Mouse (Mus musculus) right cerebral cortex, postnatal 14 days (tissue): Measurements from ENCODE around the gene Ccdc154.
A peak's percentile ranks its signal among the peaks of the same experiment; 100 is the strongest.
"Not testable (repeated sequence)": the region's sequence is repeated elsewhere in the genome, so short reads cannot be mapped to it uniquely, and the experiment has no call there.

Source experiments
- DNase-seq: peaks from one replicate; pipeline ENCODE4 v3.0.0; 2022

Gene Ccdc154

DNA sequence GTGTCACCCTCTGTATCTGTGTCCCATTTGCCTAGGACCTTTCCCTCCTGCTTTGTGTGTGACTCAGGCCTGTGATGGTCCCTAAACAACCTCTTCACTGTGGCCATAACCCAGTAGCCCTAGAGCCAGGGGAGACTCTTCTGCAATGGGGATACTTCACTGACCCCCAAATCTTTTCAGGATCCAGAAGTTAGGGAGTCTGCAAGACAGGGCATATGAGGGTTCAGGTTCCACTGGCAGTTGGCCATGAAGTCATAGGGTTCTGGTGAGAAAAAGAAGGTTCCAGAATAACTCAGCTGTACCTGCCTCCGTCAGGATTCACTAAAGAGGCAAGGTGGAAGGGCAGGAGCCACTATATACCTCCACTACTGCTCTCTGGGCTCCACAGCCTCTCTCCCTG is at the start of gene Ccdc154:
TSS of gene Ccdc154 (plus strand) at position 301 of the 400 bp plus-strand sequence.
- no peak for DNase-seq

DNA sequence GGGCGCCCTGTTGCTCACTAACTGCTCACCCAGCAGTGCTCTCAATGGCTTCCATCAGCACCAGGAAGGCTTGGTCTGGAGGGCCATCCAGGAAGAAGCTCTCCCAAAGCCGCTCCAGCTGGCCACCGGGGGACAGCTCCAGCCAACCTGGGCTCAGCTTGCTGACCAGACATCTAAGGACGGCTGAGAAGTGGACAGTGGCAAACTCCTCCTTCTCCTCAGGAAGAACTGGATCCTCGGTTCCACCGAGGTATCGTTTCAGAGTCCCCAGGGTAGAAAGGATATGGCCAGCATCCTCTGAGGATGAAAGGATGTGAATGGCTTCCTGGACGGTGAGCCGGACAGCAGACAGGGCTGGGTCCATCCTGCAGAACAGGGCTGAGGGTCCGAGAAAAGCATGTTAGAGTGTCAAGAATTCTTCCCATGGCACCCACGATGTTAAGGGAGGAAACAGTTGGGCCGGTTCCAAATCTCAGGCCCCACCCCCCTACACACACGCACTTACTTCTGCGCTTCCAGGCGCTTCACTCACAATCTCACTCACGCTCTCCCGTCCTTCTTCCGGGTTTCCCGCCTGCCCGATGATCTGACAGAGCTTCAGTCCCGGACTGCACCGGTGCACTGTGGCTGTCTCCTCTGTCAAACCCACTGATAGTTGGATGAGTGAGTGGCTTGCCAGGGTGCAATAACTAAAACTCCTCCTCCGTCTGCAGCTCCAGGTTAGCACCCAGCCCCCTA is 47.2 kb upstream of the Ccdc154 start:
- DNase-seq, result no peak

GRCm38 (mm10) chr17:25115664-25116432 is 46.4 kb upstream of the Ccdc154 start, which contains the start of gene Telo2:
TSS of gene Telo2 (minus strand) at chr17:25115967.
- DNase-seq, result peak; percentile 91

- no peak for DNase-seq
Measured at GRCm38 (mm10) chr17:25117263-25117662, 45.0 kb upstream of the Ccdc154 start.

- DNase-seq, result no peak
Measured at GRCm38 (mm10) chr17:25120406-25120805, 41.9 kb upstream of the Ccdc154 start, which contains the start of gene Ptx4. TSS of gene Ptx4 (plus strand) at chr17:25120760.

DNA sequence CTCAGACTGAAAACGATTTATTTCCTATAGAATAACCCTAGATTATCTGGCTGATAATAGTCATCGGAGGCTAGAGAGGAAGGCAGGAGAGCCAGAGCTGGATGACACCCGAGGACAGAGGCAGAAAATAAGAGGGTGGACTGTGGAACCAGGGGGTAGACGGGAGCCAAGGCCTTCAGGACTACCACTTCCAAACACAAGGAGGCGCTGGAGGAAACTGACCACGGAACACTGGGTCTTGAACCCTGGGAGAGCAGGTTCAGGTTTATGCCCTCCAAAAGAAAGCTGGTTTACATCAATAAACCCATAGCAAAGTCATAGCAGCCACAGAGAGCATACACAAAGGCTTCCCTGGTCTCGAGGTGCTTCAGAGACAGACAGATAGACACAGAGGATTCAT is 38.3 kb upstream of the Ccdc154 start:
- no peak for DNase-seq

GRCm38 (mm10) chr17:25125442-25126060 is 36.7 kb upstream of the Ccdc154 start:
- not testable (repeated sequence) for DNase-seq

GRCm38 (mm10) chr17:25127079-25127478 is 35.2 kb upstream of the Ccdc154 start:
- DNase-seq, result no peak

GRCm38 (mm10) chr17:25127681-25128080 is 34.6 kb upstream of the Ccdc154 start:
- DNase-seq, result no peak

DNA sequence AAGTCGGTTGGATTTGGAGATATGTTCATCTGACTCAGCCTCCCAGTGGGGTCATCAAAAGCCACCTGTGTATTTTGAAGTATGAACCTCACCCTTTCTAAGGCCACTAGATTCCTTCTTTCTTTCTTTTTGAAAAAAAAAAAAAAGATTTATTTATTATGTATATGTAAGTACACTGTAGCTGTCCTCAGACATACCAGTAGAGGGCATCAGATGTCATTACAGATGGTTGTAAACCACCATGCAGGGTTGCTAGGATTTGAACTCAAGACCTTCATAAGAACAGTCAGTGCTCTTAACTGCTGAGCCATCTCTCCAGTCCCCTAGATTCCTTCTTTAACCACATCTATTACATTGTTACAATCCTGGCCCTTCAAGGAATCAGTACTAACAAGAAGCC is 32.2 kb upstream of the Ccdc154 start:
- no peak for DNase-seq

DNA sequence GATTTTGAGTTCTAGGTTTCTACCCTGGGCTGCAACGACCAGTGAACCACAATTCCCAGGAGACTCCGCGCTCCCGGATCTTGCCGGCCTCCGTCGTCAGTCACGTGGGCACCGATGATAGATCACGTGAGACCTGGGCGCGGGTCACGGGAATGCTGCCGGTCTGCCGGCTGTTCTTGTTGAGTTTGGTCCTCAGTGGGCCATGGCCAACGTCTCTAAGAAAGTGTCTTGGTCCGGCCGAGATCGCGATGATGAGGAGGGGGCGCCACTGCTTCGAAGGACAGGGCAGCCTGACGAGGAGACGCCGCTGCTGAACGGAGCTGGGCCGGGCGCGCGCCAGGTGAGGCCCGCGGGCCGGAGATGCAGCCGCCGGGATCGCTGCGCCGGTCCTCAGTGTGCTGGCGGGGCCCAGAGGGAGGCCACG is 29.0 kb upstream of the Ccdc154 start, which contains the start of gene Clcn7:
TSS of gene Clcn7 (plus strand) at position 117 of the 424 bp plus-strand sequence.
- DNase-seq, result peak; percentile 96

- no peak for DNase-seq
Measured at GRCm38 (mm10) chr17:25135622-25136021, 26.6 kb upstream of the Ccdc154 start.

- no peak for DNase-seq
Measured at GRCm38 (mm10) chr17:25138803-25139202, 23.5 kb upstream of the Ccdc154 start.

- no peak for DNase-seq
Measured at GRCm38 (mm10) chr17:25139960-25140359, 22.3 kb upstream of the Ccdc154 start.

- DNase-seq, result no peak
Measured at GRCm38 (mm10) chr17:25163387-25163786, 1.1 kb downstream of the Ccdc154 start.

DNA sequence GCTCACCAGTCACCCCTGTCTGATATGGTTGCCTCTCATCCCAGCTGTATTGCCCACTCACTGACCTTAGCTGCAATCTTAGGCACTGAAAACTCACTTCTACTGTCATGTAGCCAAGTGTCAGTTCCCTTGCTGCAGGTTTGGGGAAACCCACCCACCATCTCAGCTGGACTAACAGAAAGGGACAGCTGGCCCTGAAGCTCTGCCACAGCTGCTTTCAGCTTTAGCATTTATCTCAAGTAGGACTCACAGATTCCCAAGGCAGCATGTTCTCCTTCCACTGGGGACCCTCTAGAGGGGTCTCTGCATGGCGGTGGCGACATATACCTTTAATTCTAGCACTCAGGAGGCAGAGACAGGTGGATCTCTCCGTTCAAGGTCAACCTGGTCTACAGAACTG is 2.5 kb downstream of the Ccdc154 start:
- no peak for DNase-seq

GRCm38 (mm10) chr17:25165970-25166671 is 3.9 kb downstream of the Ccdc154 start:
- DNase-seq, result no peak

GRCm38 (mm10) chr17:25169706-25170105 is 7.4 kb downstream of the Ccdc154 start:
- DNase-seq, result no peak

GRCm38 (mm10) chr17:25172558-25172957 is 10.3 kb downstream of the Ccdc154 start:
- DNase-seq, result no peak

GRCm38 (mm10) chr17:25175411-25175810 is 13.2 kb downstream of the Ccdc154 start, which contains the start of gene Gm38655:
TSS of gene Gm38655 (minus strand) at chr17:25175471.
- no peak for DNase-seq

GRCm38 (mm10) chr17:25183232-25183631 is 21.0 kb downstream of the Ccdc154 start:
- no peak for DNase-seq

DNA sequence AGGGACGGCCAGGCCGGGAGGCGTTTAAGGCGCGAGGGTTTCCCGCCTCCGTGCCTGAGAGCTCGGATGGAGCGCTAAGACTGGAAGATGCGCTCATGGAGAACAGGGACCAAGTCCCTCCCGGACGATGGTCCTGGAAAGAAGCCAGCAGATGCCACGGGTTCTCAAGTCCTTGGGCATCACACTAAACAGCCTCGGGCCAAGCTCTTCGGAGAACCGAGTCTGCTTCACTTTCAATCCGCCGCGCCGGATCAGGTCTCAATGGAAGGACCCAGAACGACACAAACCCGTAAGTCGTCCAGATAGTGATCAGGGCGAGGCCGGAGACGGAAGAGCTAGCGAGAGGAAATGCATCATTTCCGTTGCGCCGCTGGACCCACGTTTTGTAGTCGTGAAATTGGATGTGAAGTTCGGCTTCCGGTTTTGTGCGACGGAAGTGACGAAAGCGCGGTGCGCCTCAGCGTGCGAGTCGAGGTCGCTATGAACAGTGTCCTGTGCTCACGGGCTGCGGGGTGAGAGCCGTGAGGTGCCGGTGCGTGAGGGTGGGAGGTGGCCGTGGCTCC is 21.9 kb downstream of the Ccdc154 start, which contains the start of gene BC003965:
TSS of gene BC003965 (plus strand) at position 426 of the 563 bp plus-strand sequence.
- DNase-seq, result peak; percentile 98
